Mouse (Mus musculus): ENCODE results near the gene Lzic. TPM values are rescaled to one million over a fixed set of nuclear protein-coding genes. Genes with fewer than 3 reads are reported as not detected.

The Lzic gene
- total RNA-seq, 1 experiment from 2014 or later, result 62.7 TPM

DNA sequence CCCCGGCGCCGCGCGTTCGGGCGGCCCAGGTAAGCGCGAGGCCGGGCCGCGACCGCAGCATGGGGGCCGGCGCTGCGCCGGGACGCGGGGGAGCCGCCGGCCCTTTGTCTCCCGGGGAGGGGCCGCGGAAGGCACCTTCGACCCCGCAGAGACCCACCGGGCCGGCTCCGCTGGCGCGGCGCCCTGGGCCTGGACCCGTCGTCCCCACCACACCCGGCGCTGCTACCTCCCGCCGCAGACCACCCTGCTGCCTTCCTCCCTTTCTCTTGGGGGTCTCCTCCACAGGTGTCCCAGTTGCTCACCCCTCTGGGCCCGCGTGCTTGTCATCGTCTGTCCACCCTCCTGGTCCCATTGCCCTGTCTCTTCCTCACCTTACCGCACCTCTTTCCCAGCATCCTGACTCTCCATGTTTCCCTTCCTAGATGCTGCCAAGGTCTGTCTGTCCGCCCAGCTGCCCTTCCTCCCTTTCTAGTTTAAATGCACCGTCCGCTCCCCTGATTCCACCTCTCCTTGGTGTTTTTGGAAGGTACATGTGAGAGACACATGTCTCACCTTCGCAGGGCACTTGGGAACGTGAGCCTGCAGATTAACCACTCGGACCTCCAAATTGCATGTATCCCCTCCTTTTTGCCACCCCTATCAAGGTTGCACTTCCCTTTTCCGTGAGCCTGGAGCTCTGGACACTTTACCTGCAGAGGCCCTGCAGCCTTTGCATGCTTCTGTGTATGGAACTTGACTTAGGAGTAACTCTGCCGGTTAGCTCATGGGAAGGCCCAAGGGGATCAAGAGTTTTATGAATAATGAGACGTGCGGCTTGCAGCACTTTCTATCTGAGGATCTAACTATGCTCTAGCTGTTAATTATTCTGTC is 33.6 kb downstream of the Lzic start:
- no peak for ATAC-seq (ENCODE audit: extremely low read depth, insufficient number of reproducible peaks, low FRiP score, poor library complexity, severe bottlenecking)

DNA sequence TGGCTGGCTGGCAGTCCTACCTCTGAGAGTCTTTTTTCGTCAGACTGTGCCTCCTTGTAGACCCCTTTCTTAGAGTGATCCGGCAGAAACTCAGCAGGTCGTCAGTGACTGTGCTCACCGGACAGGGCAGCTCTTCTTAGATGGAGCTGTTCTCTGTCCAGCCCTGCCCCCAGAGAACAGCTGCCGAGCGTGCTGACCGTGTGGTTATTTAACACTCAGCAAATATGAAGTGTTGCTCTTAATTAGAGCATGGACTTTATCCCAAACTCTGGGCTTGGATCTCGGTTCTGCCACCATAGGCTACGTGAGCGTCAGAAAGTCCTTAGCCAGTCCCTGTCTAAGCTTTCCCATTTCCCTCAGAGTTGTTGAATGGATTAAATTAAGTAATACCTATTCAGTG is 36.2 kb downstream of the Lzic start:
- no peak for ATAC-seq (ENCODE audit: extremely low read depth, insufficient number of reproducible peaks, low FRiP score, poor library complexity, severe bottlenecking)

DNA sequence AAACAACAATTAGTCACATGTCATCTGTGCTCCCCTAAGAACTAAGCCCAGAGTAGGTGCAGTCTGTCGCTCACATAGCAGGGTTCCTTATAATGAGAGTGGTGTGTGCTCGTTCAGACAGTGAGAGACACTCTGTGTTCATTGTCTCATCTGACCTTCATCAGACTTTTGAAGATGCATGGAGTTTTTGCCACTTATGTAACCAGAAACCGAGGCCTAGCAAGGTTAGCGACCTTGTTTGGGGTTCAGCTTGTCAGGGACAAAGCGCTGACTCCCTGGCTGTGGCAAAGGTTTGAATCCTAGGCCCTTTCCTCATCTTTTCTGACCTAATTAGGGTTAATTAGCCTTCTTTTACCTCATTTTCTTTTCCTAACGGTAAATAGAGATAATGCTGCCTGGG is 38.9 kb downstream of the Lzic start:
- no peak for ATAC-seq (ENCODE audit: extremely low read depth, insufficient number of reproducible peaks, low FRiP score, poor library complexity, severe bottlenecking)

DNA sequence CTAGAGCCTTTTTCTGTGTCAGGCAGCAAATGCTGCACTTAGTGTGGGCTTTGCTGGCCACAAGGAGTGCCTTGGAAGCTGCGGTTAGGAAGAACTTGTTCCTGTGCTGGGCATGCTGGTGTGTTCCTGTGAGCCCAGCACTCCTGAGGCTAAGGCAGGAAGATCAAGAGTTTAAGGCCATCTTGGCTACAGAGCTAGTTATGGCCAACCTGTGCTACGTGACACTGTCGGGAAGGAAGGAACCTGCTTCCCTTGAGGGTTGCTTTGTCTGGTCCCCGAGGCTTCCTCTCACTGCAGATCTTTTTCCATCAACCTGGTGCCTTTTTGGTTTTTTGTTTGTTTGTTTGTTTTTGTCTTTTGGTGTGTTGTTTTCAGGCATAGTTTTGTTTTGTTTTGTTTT is 40.1 kb downstream of the Lzic start:
- ATAC-seq (ENCODE audit: extremely low read depth, insufficient number of reproducible peaks, low FRiP score, poor library complexity, severe bottlenecking), result no peak

DNA sequence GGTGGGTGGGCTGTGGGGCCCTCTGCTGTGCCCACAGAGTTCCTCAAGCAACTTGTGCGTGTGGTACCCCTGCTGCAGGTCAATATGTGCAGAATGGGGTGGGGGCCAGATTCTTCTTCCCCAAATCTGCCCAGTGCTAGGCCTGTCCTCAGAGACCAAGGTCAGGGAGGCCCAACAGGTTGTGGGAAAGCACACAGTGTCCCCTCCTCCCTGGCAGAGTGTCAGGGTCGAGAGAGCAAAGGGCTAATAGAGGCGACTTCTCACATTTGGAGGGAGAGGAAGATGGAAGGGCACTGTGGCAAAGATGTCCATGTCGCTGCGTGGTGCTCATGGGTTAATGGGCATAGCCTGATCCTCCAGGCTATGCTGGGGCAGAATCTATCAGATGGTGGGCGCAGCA is 40.8 kb downstream of the Lzic start:
- no peak for ATAC-seq (ENCODE audit: extremely low read depth, insufficient number of reproducible peaks, low FRiP score, poor library complexity, severe bottlenecking)

DNA sequence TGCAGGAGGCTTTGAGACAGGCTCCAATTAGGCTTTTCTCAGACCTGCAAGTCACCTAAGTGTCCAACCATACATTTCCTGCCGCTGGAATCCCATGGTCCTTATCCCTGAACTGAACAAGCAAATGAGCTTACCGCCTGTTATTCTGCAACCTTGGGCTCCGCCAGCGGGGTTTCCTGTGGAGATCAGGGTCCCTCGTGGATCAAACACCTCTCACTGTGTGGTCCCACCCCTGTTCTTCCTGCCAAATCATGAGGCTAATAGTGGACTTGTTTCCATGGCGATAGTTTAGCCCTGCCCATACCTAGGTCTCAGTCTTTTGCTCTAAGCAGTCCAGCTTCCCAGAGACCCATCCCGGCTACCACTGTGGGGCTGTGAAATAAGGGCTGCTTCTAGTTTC is 41.3 kb downstream of the Lzic start:
- no peak for ATAC-seq (ENCODE audit: extremely low read depth, insufficient number of reproducible peaks, low FRiP score, poor library complexity, severe bottlenecking)

DNA sequence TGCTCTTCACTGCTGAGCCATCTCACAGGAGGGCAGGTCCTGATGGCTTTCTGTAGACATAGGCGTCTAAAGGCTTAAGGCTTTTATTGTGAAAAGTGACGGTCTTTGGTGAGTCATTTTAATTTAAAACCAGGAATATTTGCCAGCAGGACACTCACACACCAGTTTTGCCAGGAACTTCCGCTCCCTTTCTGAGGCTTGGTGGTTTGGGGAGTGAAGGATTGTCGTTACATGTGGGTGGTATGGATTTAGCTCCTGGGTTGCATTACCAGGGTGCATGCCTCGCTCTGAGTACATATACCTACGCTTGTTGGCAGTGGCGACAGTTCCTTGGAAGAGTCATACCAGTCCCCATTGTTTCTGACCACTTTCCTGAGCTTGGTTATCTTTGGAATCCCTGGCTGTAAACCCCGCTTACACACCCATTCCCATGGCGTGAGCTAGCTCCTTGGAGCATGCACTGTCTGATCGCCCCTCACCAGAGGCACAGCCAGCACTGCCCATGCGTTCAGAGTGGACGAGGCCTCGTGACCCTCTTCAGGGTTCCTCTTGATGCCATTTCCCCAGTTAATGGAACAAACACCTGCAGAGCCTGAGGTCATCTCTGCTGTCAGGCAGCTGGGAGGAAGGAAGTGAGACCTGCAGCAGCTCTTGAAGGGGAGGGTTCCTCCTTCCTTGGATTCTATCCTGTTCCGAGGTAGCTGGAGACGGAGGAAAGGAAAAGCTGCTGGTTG is 42.8 kb downstream of the Lzic start:
- no peak for ATAC-seq (ENCODE audit: extremely low read depth, insufficient number of reproducible peaks, low FRiP score, poor library complexity, severe bottlenecking)

DNA sequence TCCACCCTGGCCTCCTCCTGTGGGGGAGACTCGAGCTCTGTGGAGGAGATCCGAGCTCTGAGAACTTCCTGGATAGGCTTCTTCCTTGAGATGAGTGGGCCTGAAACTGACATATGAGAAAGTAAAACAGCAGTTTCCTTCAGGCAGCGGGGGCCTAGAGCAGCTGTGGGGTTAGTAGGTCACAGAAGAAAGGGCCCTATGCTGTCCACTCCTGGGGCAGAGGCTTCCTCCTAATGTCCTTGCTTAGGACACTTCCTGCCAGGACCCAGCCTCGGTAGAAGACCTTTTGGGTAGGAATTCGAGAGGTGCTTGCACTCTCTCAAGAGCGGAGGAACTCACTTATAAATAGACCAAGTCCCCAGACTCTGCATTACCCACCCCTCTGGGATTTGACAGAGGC is 44.7 kb downstream of the Lzic start:
- ATAC-seq (ENCODE audit: extremely low read depth, insufficient number of reproducible peaks, low FRiP score, poor library complexity, severe bottlenecking), result no peak

DNA sequence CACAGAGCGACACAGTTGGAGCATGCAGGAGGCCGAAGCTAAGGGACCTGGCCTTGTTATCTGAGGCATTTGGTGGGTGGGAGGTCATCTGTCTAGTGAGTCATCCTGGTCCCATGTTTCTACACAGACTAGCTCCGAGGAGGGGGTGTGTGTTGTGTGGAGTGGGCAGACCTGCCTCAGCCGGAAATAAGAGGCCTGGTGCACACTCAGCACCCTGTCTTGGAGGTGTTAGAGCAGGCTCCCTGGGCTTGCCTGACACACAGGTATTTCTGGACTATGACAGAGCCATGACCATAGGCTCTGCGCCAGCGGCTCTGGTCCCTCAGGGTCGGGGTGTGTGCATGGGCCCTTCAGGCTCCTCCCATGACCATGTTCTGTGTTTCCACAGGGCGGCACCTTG is 54.4 kb downstream of the Lzic start:
- ATAC-seq (ENCODE audit: extremely low read depth, insufficient number of reproducible peaks, low FRiP score, poor library complexity, severe bottlenecking), result no peak

DNA sequence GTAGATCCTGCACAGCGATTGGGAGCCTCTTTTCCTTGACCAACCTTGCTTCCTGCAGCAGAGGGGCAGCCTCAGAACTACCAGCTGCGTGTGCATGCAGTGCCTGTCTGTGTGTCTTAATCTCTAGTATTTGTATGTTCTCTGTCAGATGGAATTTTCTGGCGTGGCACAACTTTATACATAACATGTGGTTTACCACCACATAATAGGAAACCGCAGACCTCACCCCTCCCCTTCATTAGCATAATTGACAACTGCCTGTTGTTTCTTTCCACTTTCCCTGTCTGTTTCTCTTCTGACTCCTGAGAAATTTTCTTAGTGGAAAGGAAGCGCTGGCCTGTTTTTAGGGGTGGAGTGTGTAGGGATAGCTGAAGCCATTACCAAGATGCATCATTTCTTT is 56.9 kb downstream of the Lzic start:
- no peak for ATAC-seq (ENCODE audit: extremely low read depth, insufficient number of reproducible peaks, low FRiP score, poor library complexity, severe bottlenecking)

DNA sequence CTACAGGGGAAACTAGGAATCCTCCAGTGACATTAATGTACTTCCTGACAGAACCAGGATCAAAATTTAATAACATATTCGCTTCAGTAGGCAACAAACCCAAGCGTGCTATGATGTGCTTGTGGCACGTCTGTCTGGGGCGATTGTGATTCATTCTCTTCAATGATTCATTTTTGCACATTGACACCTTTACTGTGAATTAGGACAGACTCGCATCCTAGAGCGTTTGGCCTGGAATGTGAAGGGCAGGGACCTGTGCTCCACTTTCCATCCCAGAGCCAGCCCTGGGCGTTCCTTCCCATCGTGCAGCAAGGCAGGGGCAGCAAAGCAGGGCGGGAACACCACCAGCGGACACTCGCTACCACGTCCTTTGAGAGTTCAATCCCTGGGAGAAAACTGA is 57.4 kb downstream of the Lzic start:
- no peak for ATAC-seq (ENCODE audit: extremely low read depth, insufficient number of reproducible peaks, low FRiP score, poor library complexity, severe bottlenecking)

DNA sequence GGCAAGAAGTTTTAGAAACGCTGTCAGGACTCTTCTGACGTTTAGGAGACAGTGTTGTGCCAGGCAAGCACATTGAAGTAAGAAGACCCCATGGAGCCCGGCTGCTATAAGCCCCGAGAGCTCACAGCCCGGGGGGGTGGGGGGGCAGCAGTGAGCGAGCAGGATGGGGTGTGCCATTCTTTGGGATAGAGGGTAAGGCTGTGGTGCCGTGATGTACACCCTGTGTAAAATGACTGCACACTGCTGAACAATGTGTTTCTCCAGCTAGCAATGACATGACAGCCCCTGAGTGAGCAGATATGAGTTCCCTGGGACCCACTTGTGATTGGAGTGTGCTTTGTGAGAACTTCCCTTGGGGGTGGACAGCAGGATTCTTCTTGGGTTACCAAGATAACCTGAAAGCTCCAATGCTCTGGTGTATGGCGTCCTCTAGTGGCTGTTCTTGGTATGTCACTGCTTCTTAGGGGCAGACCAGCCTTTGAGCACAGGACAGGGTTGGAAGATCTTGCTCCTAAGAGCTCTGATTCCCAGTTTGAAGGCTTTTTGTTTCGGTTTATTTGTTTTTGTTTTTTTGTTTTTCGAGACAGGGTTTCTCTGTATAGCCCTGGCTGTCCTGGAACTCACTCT is 58.0 kb downstream of the Lzic start:
- ATAC-seq (ENCODE audit: extremely low read depth, insufficient number of reproducible peaks, low FRiP score, poor library complexity, severe bottlenecking), result peak; percentile 48

DNA sequence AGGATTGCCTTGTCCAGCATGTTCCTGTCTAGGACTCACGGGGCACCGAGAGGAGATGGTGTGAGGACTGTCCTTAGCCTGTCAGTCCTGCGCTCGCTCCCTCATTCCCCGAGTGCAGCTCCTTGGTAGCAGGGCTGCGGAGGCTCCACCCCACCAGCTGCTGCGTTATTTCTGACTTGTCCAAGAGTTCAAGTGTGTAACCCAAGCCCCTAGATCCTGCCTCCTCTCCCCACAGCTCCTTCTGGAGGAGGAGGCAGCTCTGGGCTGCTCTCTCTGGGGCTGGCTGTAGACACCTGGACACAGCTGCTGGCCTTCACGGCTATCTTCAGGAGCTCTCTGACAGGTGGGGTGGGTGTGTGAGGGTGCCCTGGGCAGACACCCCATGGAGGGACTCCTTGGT is 59.9 kb downstream of the Lzic start:
- no peak for ATAC-seq (ENCODE audit: extremely low read depth, insufficient number of reproducible peaks, low FRiP score, poor library complexity, severe bottlenecking)

Other genes starting within 250 kb of the Lzic start
- gene Kif1b, start 177.5 kb upstream of the Lzic start, total RNA-seq (2017), result 46.5 and 51.4 TPM in 2 replicates
- 38.9 and 46.8 TPM in 2 replicates for gene Ube4b, start 58.5 kb upstream of the Lzic start, total RNA-seq (2017)
- gene Rbp7, start 30.3 kb upstream of the Lzic start, total RNA-seq (2017), result not detected in 2 replicates
- not detected in 2 replicates for gene Tmem274, start 7.9 kb upstream of the Lzic start, total RNA-seq (2017)
- 3.9 and 4.3 TPM in 2 replicates for gene Nmnat1, start within 50 bp of the Lzic start, total RNA-seq (2017)
- 7.2 and 10.8 TPM in 2 replicates for gene Ctnnbip1, start 33.0 kb downstream of the Lzic start, total RNA-seq (2017)
- gene Clstn1, start 101.2 kb downstream of the Lzic start, total RNA-seq (2017), result 0.47 and 0.49 TPM in 2 replicates
- 255 and 290 TPM in 2 replicates for gene Pik3cd, start 217.3 kb downstream of the Lzic start, total RNA-seq (2017)

All from neutrophil, adult 5-6 weeks (primary cell).